Mouse (Mus musculus) intestine, embryonic 15.5 days (tissue): ENCODE measurements around the gene Isca1. TPM values are rescaled to one million over a fixed set of nuclear protein-coding genes. Genes with fewer than 3 reads are reported as not detected.

Experiments used
- ATAC-seq: fragments of 200-750 bp; cut with Nextera tagmentation; 2 replicates; pipeline ENCODE4 v1.8.0; 2017; ENCODE audit warnings: moderate TSS enrichment, moderate library complexity
- H3K27ac ChIP-seq: fragments of 300-500 bp; sonication (generic); 2 replicates; pipeline ENCODE4 v1.5.1; 2015; ENCODE audit warnings: mild to moderate bottlenecking, inconsistent platforms
- H3K27me3 ChIP-seq: fragments of 300-500 bp; sonication (generic); replicated peaks from 2 replicates; pipeline ENCODE4 v1.6.1; 2015; ENCODE audit warnings: inconsistent platforms
- H3K36me3 ChIP-seq: fragments of 300-500 bp; sonication (generic); 2 replicates; pipeline ENCODE4 v1.6.1; 2015; ENCODE audit warnings: inconsistent platforms
- H3K4me1 ChIP-seq: fragments of 300-500 bp; sonication (generic); replicated peaks from 2 replicates; pipeline ENCODE4 v1.6.1; 2015; ENCODE audit warnings: inconsistent platforms
- H3K4me2 ChIP-seq: fragments of 300-500 bp; sonication (generic); replicated peaks from 2 replicates; pipeline ENCODE4 v1.6.1; 2015; ENCODE audit warnings: mild to moderate bottlenecking, inconsistent platforms
- H3K4me3 ChIP-seq: fragments of 300-500 bp; sonication (generic); replicated peaks from 2 replicates; pipeline ENCODE4 v1.5.1; 2015; ENCODE audit warnings: inconsistent platforms
- H3K9ac ChIP-seq: fragments of 300-500 bp; sonication (generic); 2 replicates; pipeline ENCODE4 v1.6.1; 2015; ENCODE audit warnings: inconsistent platforms
- H3K9me3 ChIP-seq: fragments of 300-500 bp; sonication (generic); 2 replicates; pipeline ENCODE4 v1.6.1; 2016; ENCODE audit warnings: inconsistent platforms
- WGBS: fragments of 180-500 bp; shearing (Covaris S2); methylation state at CpG from one replicate; pipeline ENCODE4 v1.1.7; 2015; 5-methylcytosine and 5-hydroxymethylcytosine counted together
- polyA plus RNA-seq: library from polyadenylated mRNA; unstranded; fragments of >200 nt; fragmentation: Nextera tagmentation; extraction: Ambion mirVana; gene quantifications from 2 replicates; pipeline ENCODE4 v1.2.1, GENCODE M21; 2015

The Isca1 gene
- polyA plus RNA-seq, 1 experiment from 2014 or later, result 117 TPM

DNA sequence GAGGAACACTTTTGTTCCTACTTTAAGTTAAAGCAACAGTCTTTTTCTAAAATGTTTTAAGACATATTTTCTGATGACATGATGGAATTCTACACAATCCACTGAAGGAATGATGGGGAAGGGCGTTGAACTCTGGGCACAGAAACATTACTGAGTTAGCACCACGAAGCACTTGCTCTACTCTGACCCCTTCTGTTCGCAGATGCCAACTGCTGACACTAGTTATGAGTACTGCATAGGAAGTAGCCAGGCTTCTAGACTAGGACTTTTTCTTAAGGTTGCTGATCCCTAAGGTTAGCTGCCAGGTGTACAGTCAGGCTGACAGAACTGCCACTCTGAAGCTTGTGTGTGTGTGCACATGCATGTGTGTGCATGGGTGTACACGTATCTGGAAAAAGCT lies 9.6 kb upstream of the Isca1 start:
- Histone ChIP-seq H3K9ac (no peak overlapping the region), H3K27ac (no peak overlapping the region), H3K4me3 (no peak overlapping the region), H3K36me3 (peaks cover 62% of the 10 kb centered on the region), H3K4me1 (no peaks in the 10 kb centered on the region), H3K9me3 (no peaks in the 10 kb centered on the region), H3K27me3 (no peaks in the 10 kb centered on the region), H3K4me2 (no peak overlapping the region)
- WGBS, result 88% methylated on average over 4 of the region's 4 CpGs
- ATAC-seq, result no peak

DNA sequence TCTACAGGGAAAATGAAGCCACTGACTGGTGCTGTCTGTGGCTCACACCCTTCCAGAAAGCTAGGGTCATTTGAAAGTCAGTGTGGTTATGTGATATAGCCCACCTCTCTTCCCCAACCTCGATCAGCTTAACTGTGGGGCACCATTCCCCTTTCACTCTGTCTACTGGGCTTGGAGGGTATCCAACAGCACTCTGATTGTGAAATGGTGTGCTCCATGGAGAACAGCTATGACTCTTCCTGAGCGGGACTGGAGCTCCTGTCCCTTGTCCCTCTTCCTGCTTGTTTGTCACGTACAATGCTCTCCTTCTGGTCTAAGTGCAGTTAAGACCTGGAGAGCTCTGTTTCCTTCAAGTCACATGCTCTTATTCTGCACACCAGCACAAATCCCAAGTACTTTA lies 5.6 kb upstream of the Isca1 start:
- Histone ChIP-seq H3K4me1 (peaks cover 9% of the 10 kb centered on the region; the same call in 1 of the 2 replicates), H3K9ac (no peak overlapping the region), H3K27ac (no peak overlapping the region), H3K27me3 (no peaks in the 10 kb centered on the region), H3K36me3 (peaks cover 25% of the 10 kb centered on the region), H3K9me3 (no peaks in the 10 kb centered on the region), H3K4me3 (no peak overlapping the region), H3K4me2 (no peak overlapping the region)
- WGBS, result 77% methylated on average over 3 of the region's 3 CpGs
- ATAC-seq, result no peak

DNA sequence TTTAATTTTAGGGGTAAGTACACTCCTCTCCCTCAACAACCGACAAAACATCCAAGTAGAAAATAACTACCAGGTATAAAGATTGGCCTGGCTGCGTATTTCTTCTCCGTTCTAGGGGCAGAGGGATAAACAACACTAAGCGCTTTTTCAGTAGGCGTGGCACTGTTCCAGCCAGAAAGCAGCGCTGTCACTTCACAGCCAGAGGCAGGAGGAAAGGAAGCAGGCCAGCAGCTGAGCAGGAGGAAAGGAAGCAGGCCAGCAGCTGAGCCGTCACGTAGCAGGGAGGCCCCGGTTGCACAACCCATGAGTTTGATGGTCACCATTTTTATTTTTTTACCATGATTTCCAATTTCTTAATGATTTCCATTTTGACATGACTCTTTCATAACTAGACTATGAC lies 1.6 kb upstream of the Isca1 start:
- H3K4me3 ChIP-seq, result no peak overlapping the region
- WGBS, result 19% methylated on average over 9 of the region's 9 CpGs

DNA sequence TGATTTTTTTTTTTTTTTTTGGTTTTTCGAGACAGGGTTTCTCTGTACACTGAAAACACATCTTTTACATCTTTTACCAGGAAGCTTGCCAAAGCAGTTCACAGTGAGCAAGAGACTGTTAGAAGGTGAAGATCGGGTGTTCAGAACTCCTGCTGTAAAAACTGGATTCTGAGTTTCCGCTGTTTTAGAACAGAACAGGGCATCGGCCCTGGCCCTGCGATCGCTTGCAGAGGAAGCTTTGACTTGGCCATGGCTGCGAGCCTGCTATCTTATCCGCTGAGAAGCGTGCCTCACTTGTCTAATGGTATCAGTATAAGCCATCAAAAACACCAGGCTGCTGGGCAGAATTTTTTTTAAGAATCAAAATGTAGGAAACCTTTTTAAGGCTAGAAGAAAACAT lies 1.2 kb upstream of the Isca1 start:
- no peak overlapping the region for H3K4me3 ChIP-seq

More for the DNA sequence above, 1.6 kb upstream of the Isca1 start:
- Histone ChIP-seq H3K9ac (no peak overlapping the region), H3K9me3 (no peaks in the 10 kb centered on the region), H3K4me2 (peak overlapping the region; percentile 84), H3K36me3 (0 out of 2 replicates have a peak, but pooled peaks cover 5% of the 10 kb centered on the region), H3K27ac (peak overlapping the region; percentile 99), H3K4me1 (peaks cover 29% of the 10 kb centered on the region), H3K27me3 (no peaks in the 10 kb centered on the region)
- peak; percentile 16; the same call in 1 of the 2 replicates for ATAC-seq

DNA sequence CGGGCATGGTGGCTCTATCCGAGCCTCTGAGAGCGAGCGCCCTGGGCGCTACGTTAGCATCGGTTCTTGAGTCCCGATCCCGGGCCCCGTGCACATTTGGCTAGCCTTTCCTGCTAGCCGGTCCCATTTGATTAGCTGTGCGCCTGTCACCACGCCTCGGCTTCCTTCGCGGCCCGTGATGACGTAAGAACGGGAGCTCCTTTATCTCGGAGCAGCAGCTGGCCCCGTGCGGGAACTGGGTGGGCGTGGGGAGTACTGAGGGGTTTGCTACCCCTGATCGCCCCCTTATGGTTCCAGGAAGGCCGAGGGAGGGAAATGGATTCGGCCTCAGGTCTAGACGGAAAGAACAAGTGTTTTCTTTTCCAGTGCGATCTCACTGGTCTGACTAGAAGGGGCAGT lies 553 bp upstream of the Isca1 start:
- 0 out of 2 replicates have a peak, but pooled peaks cover under 1% of the 10 kb centered on the region for H3K36me3 ChIP-seq
- peak overlapping the region; percentile 67 for H3K9ac ChIP-seq
- peak overlapping the region; percentile 84 for H3K4me2 ChIP-seq
- peak overlapping the region; percentile 87 for H3K4me3 ChIP-seq
- peaks cover 33% of the 10 kb centered on the region for H3K4me1 ChIP-seq
- no peaks in the 10 kb centered on the region for H3K9me3 ChIP-seq
- under 1% methylated on average over 28 of the region's 28 CpGs for WGBS
- H3K27ac ChIP-seq, result peak overlapping the region; percentile 99
- peak; percentile 83 for ATAC-seq
- H3K27me3 ChIP-seq, result no peaks in the 10 kb centered on the region

More for the DNA sequence above, 1.2 kb upstream of the Isca1 start:
- Histone ChIP-seq H3K4me2 (peak overlapping the region; percentile 84), H3K27ac (peak overlapping the region; percentile 99), H3K36me3 (0 out of 2 replicates have a peak, but pooled peaks cover 4% of the 10 kb centered on the region), H3K9me3 (no peaks in the 10 kb centered on the region), H3K4me1 (peaks cover 30% of the 10 kb centered on the region), H3K9ac (no peak overlapping the region), H3K27me3 (no peaks in the 10 kb centered on the region)
- 51% methylated on average over 9 of the region's 9 CpGs for WGBS
- no peak for ATAC-seq

DNA sequence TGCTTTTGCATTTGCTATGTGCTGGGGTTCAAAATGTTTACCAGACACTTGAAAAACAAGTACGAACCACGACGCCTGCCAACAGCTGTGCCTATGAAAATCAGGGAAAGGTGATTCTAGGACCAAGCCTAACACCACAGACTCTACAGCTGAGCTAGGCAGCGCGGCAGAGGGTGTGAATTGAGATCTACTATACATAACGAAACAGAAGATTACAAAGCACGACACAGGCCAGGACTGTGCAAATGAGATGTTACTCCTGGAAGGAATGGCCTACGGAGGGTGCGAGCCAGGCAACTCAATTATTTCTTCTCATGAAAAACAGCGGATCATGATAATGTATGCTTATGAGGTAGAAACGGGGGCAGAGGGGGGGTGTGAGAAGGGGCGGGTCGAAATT lies 1.1 kb downstream of the Isca1 start:
- peak overlapping the region; percentile 84 for H3K4me2 ChIP-seq
- H3K9me3 ChIP-seq, result no peaks in the 10 kb centered on the region
- H3K36me3 ChIP-seq, result no peaks in the 10 kb centered on the region
- no peak overlapping the region for H3K27ac ChIP-seq
- peak overlapping the region; percentile 84 for H3K9ac ChIP-seq
- peak overlapping the region; percentile 87 for H3K4me3 ChIP-seq
- H3K27me3 ChIP-seq, result no peaks in the 10 kb centered on the region
- peaks cover 33% of the 10 kb centered on the region for H3K4me1 ChIP-seq
- WGBS, result 28% methylated on average over 13 of the region's 13 CpGs
- no peak for ATAC-seq

DNA sequence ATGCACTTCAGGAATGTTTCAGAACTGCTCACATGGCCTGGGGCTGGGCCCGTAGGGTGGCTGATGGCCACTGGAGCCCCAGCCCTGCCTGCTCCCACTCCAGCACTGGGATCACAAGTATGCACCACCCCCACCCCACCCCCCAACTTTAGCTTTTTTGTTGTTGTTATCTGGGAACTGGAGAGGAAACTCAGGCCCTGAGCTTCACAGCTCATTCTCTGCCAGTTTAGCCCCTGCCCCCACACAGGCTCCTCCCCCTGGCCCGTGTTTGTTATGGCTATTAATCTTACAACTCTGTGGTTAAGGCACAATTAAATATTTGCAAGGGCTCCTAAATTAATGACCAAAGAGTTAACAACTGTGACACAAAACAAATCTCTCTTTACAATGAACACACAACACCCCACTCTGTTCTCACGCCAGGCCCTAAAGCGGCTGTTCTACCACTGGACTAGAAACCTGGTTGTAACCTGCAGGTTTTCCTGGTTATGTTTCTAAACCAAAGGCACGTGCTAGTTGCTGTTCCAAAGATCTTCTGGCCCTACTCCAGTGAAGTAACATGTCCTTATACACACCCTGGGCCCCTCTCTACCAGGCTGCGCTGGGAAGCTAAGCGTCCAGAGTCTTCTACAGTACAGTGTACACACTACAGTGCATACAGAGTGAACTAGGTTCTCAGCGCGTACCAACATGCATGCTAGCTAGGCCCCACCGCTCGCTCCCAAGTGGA lies 2.7 kb downstream of the Isca1 start:
- H3K4me1 ChIP-seq, result peaks cover 33% of the 10 kb centered on the region
- H3K27ac ChIP-seq, result peak overlapping the region; percentile 73
- 0 out of 2 replicates have a peak overlapping the region, but pooled peaks have one; percentile 15 for H3K9ac ChIP-seq
- no peak overlapping the region; the same call in 1 of the 2 replicates for H3K4me3 ChIP-seq
- 0 out of 2 replicates have a peak, but pooled peaks have one; percentile 11 for ATAC-seq
- peaks cover 6% of the 10 kb centered on the region; the same call in 1 of the 2 replicates for H3K36me3 ChIP-seq
- no peaks in the 10 kb centered on the region for H3K27me3 ChIP-seq
- H3K4me2 ChIP-seq, result peak overlapping the region; percentile 84
- H3K9me3 ChIP-seq, result no peaks in the 10 kb centered on the region
- WGBS, result 50% methylated on average over 11 of the region's 11 CpGs

DNA sequence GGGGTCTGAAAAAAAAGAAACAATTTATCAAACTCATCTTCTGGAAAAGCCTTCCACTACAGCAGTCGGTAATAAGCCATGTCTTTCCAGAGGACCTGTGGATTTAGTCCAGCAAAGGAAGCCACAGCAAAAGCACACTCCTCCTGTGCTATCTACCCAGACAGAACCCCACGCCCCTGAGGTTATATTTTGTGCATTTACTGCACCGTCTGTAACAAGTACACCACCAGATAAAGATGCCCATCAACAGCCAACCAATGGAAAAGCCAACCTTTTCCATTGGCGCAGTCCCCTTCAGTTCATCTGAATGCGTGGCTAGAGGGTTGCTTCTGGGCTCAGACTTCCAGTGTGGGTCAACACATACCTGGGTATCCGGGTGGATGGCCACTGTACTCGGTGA lies 6.8 kb downstream of the Isca1 start:
- Histone ChIP-seq H3K9me3 (no peaks in the 10 kb centered on the region), H3K4me3 (no peak overlapping the region), H3K4me2 (no peak overlapping the region), H3K27ac (no peak overlapping the region), H3K27me3 (no peaks in the 10 kb centered on the region), H3K36me3 (peaks cover 14% of the 10 kb centered on the region), H3K9ac (no peak overlapping the region), H3K4me1 (peaks cover 16% of the 10 kb centered on the region)
- ATAC-seq, result no peak
- 86% methylated on average over 7 of the region's 7 CpGs for WGBS

DNA sequence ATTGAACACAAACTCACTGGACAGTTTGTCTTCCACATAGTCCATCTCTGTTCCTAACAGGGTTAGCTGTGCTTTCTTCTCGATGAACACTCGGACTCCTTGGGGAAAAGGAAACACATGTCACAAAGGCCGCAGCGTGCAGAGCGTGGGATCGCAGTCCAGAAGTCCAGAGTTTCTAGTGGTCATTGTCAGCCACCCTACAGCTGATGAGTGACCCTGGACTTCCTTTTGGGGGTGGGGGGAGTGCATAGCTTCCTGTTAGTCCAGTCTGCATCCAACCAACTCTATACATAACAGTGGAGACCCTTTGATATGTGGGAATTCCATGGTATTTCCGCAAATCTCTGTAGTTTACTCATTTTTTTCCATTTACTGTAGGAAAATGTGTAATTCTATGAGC lies 12.7 kb downstream of the Isca1 start:
- no peak for ATAC-seq
- Histone ChIP-seq H3K9ac (no peak overlapping the region), H3K4me3 (no peak overlapping the region), H3K4me2 (no peak overlapping the region), H3K27me3 (no peaks in the 10 kb centered on the region), H3K27ac (no peak overlapping the region), H3K4me1 (no peaks in the 10 kb centered on the region), H3K36me3 (peaks cover 12% of the 10 kb centered on the region), H3K9me3 (no peaks in the 10 kb centered on the region)
- WGBS, result 91% methylated on average over 7 of the region's 7 CpGs

DNA sequence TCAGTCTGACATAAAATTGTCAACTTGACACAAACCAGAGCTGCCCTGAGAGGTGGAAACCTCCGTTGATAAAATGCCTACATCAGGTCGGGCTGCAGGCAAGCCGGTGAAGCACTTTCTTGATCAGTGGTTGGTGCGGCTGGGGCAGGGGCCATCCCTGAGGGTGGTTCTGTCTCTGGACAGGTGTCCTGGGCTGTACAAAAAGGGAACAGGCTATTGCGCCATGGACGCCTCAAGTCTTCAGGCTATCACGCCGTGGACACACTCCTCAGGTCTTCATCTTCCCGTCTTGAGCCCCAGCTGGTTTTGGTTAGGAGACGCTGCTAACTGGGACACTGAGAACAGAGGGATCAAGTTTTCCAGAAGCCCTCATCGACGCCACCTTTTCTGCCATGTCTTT lies 19.3 kb downstream of the Isca1 start:
- no peak overlapping the region for H3K27ac ChIP-seq
- H3K9me3 ChIP-seq, result no peaks in the 10 kb centered on the region
- no peaks in the 10 kb centered on the region for H3K4me1 ChIP-seq
- no peak overlapping the region for H3K9ac ChIP-seq
- 57% methylated on average over 12 of the region's 12 CpGs for WGBS
- H3K27me3 ChIP-seq, result no peaks in the 10 kb centered on the region
- H3K4me3 ChIP-seq, result no peak overlapping the region
- no peak overlapping the region for H3K4me2 ChIP-seq
- ATAC-seq, result no peak
- H3K36me3 ChIP-seq, result peaks cover 2% of the 10 kb centered on the region; the same call in 1 of the 2 replicates

DNA sequence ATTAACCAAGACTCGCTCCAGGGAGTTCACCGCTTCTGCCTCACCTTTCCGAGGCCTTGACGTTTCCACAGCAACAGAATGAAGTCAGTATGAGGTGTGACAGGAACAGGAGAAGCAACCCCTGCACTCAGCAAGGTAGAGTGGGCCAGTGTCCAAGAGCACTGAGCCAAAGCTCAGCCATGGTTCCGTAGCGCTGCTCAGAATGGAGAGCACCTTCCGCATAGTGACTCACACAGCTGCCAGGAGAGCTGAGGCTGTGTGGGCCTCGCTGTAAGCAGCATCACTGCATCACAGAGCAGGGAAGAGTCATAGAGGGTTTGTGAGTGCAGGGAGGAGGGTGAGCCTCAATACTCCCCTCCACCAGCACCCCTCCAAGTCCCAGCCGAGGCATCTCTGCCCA lies 22.9 kb downstream of the Isca1 start, which contains the start of gene 1700014D04Rik:
TSS of gene 1700014D04Rik (minus strand) at position 42 of the 400 bp plus-strand sequence.
- no peaks in the 10 kb centered on the region for H3K9me3 ChIP-seq
- ATAC-seq, result no peak
- no peak within 1 kb of the TSS for H3K9ac ChIP-seq
- no peak within 1 kb of the TSS for H3K4me3 ChIP-seq
- WGBS, result 84% methylated on average over 9 of the region's 9 CpGs
- H3K4me2 ChIP-seq, result no peak within 1 kb of the TSS
- H3K27me3 ChIP-seq, result no peaks in the 10 kb centered on the region
- no peak within 1 kb of the TSS for H3K27ac ChIP-seq
- H3K4me1 ChIP-seq, result no peaks in the 10 kb centered on the region
- no peaks in the 10 kb centered on the region for H3K36me3 ChIP-seq

DNA sequence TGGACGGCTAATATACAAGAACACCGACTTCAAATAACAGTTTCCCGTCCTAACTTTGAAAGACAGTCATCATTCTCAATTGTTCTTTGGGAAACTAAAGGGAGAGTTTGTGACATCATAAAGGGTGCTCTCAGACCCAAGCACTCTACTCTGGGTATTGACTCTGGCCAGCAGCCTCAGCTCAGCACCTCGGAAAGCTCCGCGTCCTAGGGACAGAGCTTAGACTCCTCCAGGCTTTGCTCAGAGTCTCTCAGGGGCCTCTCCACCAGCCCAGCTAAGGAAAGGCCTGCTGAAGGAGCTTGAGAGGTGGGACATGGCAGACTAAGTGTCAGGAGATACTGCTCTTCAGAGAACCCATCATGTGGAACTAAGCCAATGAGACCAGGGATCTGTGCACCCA lies 23.4 kb downstream of the Isca1 start:
- H3K4me3 ChIP-seq, result no peak overlapping the region
- H3K27ac ChIP-seq, result no peak overlapping the region
- no peak overlapping the region for H3K9ac ChIP-seq
- 80% methylated on average over 5 of the region's 6 CpGs for WGBS
- H3K36me3 ChIP-seq, result no peaks in the 10 kb centered on the region
- no peaks in the 10 kb centered on the region for H3K9me3 ChIP-seq
- no peaks in the 10 kb centered on the region for H3K27me3 ChIP-seq
- no peaks in the 10 kb centered on the region for H3K4me1 ChIP-seq
- H3K4me2 ChIP-seq, result no peak overlapping the region
- no peak for ATAC-seq

DNA sequence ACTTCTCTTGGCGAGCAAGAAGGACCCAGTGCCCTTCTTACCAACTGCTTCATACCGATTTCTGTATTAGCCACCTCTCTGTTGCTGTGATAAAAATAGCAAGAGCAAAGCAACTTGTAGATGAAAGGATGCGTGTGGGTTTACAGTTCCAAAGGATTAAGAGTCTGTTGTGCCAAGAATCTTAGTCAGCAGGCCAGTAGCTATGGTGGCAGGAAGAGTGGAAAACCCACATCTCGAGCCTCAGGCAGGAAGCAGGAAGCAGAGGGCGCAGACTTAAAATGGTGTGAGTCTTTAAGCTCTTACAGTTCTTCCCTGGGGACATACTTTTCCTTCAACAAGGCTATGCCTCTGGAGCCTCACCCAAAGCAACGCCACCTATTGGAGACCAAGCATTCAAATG lies 24.1 kb downstream of the Isca1 start:
- Histone ChIP-seq H3K4me1 (no peaks in the 10 kb centered on the region), H3K4me3 (no peak overlapping the region), H3K36me3 (no peaks in the 10 kb centered on the region), H3K9ac (no peak overlapping the region), H3K4me2 (no peak overlapping the region), H3K9me3 (no peaks in the 10 kb centered on the region), H3K27ac (no peak overlapping the region), H3K27me3 (no peaks in the 10 kb centered on the region)
- 83% methylated on average over 6 of the region's 6 CpGs for WGBS
- no peak for ATAC-seq
